Mouse (Mus musculus) forebrain, postnatal 0 days (tissue): ENCODE measurements around the gene Gm11595. TPM values are rescaled to one million over a fixed set of nuclear protein-coding genes. Genes with fewer than 3 reads are reported as not detected.
"Not testable (repeated sequence)": the region's sequence is repeated elsewhere in the genome, so short reads cannot be mapped to it uniquely, and the experiment has no call there.

Experiments used
- ATAC-seq: fragments of 200-750 bp; cut with Nextera tagmentation; 2 replicates; pipeline ENCODE4 v1.8.0; 2017; ENCODE audit warnings: mild to moderate bottlenecking, moderate library complexity
- DNase-seq: peaks from one replicate; pipeline ENCODE4 v3.0.0-alpha.2; 2015
- H3K27ac ChIP-seq: fragments of 300-500 bp; sonication (generic); 2 replicates; pipeline ENCODE4 v1.5.1; 2014; ENCODE audit warnings: low read depth, mild to moderate bottlenecking, antibody characterized with exemption, low read length, moderate library complexity, mixed read lengths
- H3K27me3 ChIP-seq: fragments of 300-500 bp; sonication (generic); 2 replicates; pipeline ENCODE4 v1.6.1; 2014; ENCODE audit warnings: mild to moderate bottlenecking, low read length, mixed read lengths; ENCODE audit not compliant: insufficient read depth
- H3K36me3 ChIP-seq: fragments of 300-500 bp; sonication (generic); 2 replicates; pipeline ENCODE4 v1.6.1; 2014; ENCODE audit warnings: mild to moderate bottlenecking, moderate library complexity; ENCODE audit not compliant: insufficient read depth
- H3K4me1 ChIP-seq: fragments of 300-500 bp; sonication (generic); 2 replicates; pipeline ENCODE4 v1.6.1; 2014; ENCODE audit warnings: antibody characterized with exemption; ENCODE audit not compliant: insufficient read depth
- H3K4me2 ChIP-seq: fragments of 300-500 bp; sonication (generic); 2 replicates; pipeline ENCODE4 v1.6.1; 2014; ENCODE audit warnings: low read depth, mild to moderate bottlenecking, moderate library complexity
- H3K4me3 ChIP-seq: fragments of 300-500 bp; sonication (generic); 2 replicates; pipeline ENCODE4 v1.5.1; 2014; ENCODE audit warnings: low read depth, low read length, mixed read lengths
- H3K9ac ChIP-seq: fragments of 300-500 bp; sonication (generic); 2 replicates; pipeline ENCODE4 v1.6.1; 2014; ENCODE audit warnings: mild to moderate bottlenecking
- H3K9me3 ChIP-seq: fragments of 300-500 bp; sonication (generic); 2 replicates; pipeline ENCODE4 v1.6.1; 2016; ENCODE audit warnings: low read length
- CTCF ChIP-seq: sonication (generic); IDR thresholded peaks from 2 replicates; pipeline ENCODE4 v1.5.1; 2016; ENCODE audit warnings: antibody characterized with exemption, control low read depth, low read depth
- WGBS: fragments of 180-500 bp; shearing (Covaris S2); extraction: QIAGEN DNeasy Blood & Tissue Kit; methylation state at CpG from one replicate; pipeline ENCODE4 v1.1.7; 2014; 5-methylcytosine and 5-hydroxymethylcytosine counted together
- polyA plus RNA-seq: library from polyadenylated mRNA; unstranded; fragments of >200 nt; fragmentation: Nextera tagmentation; extraction: Ambion mirVana; gene quantifications from 2 replicates; pipeline ENCODE4 v1.2.1, GENCODE M21; 2015
- total RNA-seq: library from RNA; depleted of rRNA; stranded (reverse); fragments of >200 nt; gene quantifications from 2 replicates; pipeline ENCODE4 v1.2.3, GENCODE M21; 2014; rRNA removed

Gene Gm11595
- not detected in 2 replicates for total RNA-seq
- polyA plus RNA-seq = not detected in 2 replicates

GRCm38 (mm10) chr11:99772813-99773212, at the start of gene Gm11595:
TSS of gene Gm11595 (minus strand) at chr11:99772913.
- not testable (repeated sequence) for H3K36me3 ChIP-seq, DNase-seq, H3K9ac ChIP-seq, H3K27me3 ChIP-seq, H3K4me2 ChIP-seq, H3K27ac ChIP-seq, H3K9me3 ChIP-seq, ATAC-seq, H3K4me3 ChIP-seq, H3K4me1 ChIP-seq

- H3K36me3 ChIP-seq, H3K27me3 ChIP-seq, H3K4me3 ChIP-seq, H3K9me3 ChIP-seq, ATAC-seq, DNase-seq, H3K4me1 ChIP-seq, H3K9ac ChIP-seq, H3K27ac ChIP-seq, H3K4me2 ChIP-seq: not testable (repeated sequence)
- WGBS = 83% methylated on average over 2 of the region's 2 CpGs
Measured at GRCm38 (mm10) chr11:99815566-99815965, 42.9 kb upstream of the Gm11595 start, which contains the start of gene Gm11564. TSS of gene Gm11564 (minus strand) at chr11:99815666.

GRCm38 (mm10) chr11:99809792-99810191, 37.1 kb upstream of the Gm11595 start, which contains the start of gene Krtap4-13:
TSS of gene Krtap4-13 (minus strand) at chr11:99809892.
- ATAC-seq, H3K36me3 ChIP-seq, H3K4me2 ChIP-seq: not testable (repeated sequence)

GRCm38 (mm10) chr11:99804346-99804745, 31.6 kb upstream of the Gm11595 start, which contains the start of gene Gm11554:
TSS of gene Gm11554 (minus strand) at chr11:99804446.
- H3K4me2 ChIP-seq, DNase-seq, H3K4me1 ChIP-seq, H3K9me3 ChIP-seq, H3K4me3 ChIP-seq, H3K27me3 ChIP-seq, H3K36me3 ChIP-seq, H3K9ac ChIP-seq, H3K27ac ChIP-seq, ATAC-seq: not testable (repeated sequence)
- WGBS = no CpG with 5 or more reads among the region's 1 CpGs

More at GRCm38 (mm10) chr11:99809792-99810191, 37.1 kb upstream of the Gm11595 start, which contains the start of gene Krtap4-13:
- H3K4me3 ChIP-seq, H3K9ac ChIP-seq, H3K4me1 ChIP-seq, H3K27ac ChIP-seq, H3K27me3 ChIP-seq, H3K9me3 ChIP-seq, DNase-seq: not testable (repeated sequence)

GRCm38 (mm10) chr11:99798832-99799231, 26.1 kb upstream of the Gm11595 start, which contains the start of gene Gm11569:
TSS of gene Gm11569 (minus strand) at chr11:99798932.
- DNase-seq = not testable (repeated sequence)

GRCm38 (mm10) chr11:99793367-99793766, 20.7 kb upstream of the Gm11595 start, which contains the start of gene Gm11596:
TSS of gene Gm11596 (minus strand) at chr11:99793467.
- DNase-seq = no peak
- H3K27ac ChIP-seq = no peak within 1 kb of the TSS
- H3K4me3 ChIP-seq = no peak within 1 kb of the TSS
- TF ChIP-seq CTCF = no peak
- no peaks in the 10 kb centered on the region for H3K27me3 ChIP-seq
- no peaks in the 10 kb centered on the region for H3K4me1 ChIP-seq
- no peaks in the 10 kb centered on the region for H3K9me3 ChIP-seq
- no peaks in the 10 kb centered on the region for H3K36me3 ChIP-seq
- H3K4me2 ChIP-seq = no peak within 1 kb of the TSS
- H3K9ac ChIP-seq = no peak within 1 kb of the TSS
- ATAC-seq = no peak
- WGBS = 78% methylated on average over 2 of the region's 2 CpGs

More at GRCm38 (mm10) chr11:99798832-99799231, 26.1 kb upstream of the Gm11595 start, which contains the start of gene Gm11569:
- not testable (repeated sequence) for H3K4me1 ChIP-seq, H3K36me3 ChIP-seq, H3K9me3 ChIP-seq, ATAC-seq, H3K27me3 ChIP-seq, H3K4me3 ChIP-seq, H3K9ac ChIP-seq, H3K4me2 ChIP-seq, H3K27ac ChIP-seq
- no CpG with 5 or more reads among the region's 1 CpGs for WGBS

- not testable (repeated sequence) for H3K4me2 ChIP-seq, H3K4me1 ChIP-seq, ATAC-seq, H3K9me3 ChIP-seq, DNase-seq, H3K9ac ChIP-seq, H3K27me3 ChIP-seq, H3K36me3 ChIP-seq, H3K27ac ChIP-seq, H3K4me3 ChIP-seq
Measured at GRCm38 (mm10) chr11:99784900-99785299, 12.2 kb upstream of the Gm11595 start, which contains the start of gene Krtap4-9. TSS of gene Krtap4-9 (plus strand) at chr11:99785200.
